Mouse (Mus musculus): ENCODE data around the gene Kif1a.
A peak's percentile ranks its signal among the peaks of the same experiment; 100 is the strongest.

DNA sequence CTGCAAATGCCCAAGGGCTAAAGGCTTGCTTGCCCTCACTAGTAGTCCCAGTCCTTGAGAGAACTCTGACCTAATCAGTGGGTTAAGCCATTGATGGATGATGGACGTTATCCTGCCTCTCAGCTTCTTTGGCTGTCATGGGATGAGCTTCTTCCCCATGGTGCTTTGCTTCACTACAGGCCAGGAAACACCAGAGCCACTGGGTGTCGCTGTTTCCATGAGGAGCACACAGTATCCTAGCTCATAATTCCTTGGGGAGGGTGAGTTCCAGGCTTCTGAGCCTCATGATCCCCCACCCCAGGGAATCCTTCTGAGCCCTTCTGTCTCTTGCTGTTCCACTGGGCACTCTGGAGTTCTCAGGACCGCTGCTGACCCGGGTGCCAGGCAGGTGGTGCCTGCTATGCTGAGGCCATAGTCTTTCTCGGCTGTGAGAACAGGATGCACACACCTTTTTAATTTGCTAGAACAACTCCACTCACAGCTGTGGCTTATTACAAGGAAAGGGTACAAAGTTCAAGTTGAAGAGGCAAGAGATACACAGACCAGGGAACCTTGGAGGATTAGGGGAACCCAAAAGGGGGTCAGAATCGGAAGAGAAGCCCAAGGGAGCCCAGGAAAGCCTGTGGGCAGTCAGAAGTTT, 27.1 kb upstream of the Kif1a start:
- TF ChIP-seq CTCF (IDR thresholded peaks at IDR 0.05; ENCODE audit: borderline replicate concordance, insufficient read depth, low read length) (peak; percentile 70; the same call in 1 of the 2 replicates), POLR2A (IDR thresholded peaks at IDR 0.05; ENCODE audit: low read depth, low read length) (no peak)

Measured in embryonic fibroblast, embryonic 13.5 days (primary cell).